Mouse (Mus musculus) lung, postnatal 10 days (tissue): ENCODE measurements around the gene Mettl21e.
"Not testable (repeated sequence)": the region's sequence is repeated elsewhere in the genome, so short reads cannot be mapped to it uniquely, and the experiment has no call there.

Experiments
- DNase-seq: peaks from one replicate; pipeline ENCODE4 v3.0.0; 2021

Mettl21e gene

GRCm38 (mm10) chr1:44218876-44219275, at the start of gene Mettl21e:
TSS of gene Mettl21e (minus strand) at chr1:44218961.
- peak; percentile 74 for DNase-seq

GRCm38 (mm10) chr1:44240440-44240839, 21.7 kb upstream of the Mettl21e start:
- DNase-seq: not testable (repeated sequence)

- no peak for DNase-seq
These were observed 21.2 kb upstream of the Mettl21e start for GRCm38 (mm10) chr1:44239969-44240368.

- DNase-seq: no peak
These were observed 18.5 kb upstream of the Mettl21e start for GRCm38 (mm10) chr1:44237305-44237704.

GRCm38 (mm10) chr1:44235311-44235710, 16.6 kb upstream of the Mettl21e start:
- DNase-seq: no peak

- DNase-seq: not testable (repeated sequence)
These were observed 15.8 kb upstream of the Mettl21e start for GRCm38 (mm10) chr1:44234531-44234930.

- DNase-seq: peak; percentile 75
These were observed 10.3 kb upstream of the Mettl21e start for GRCm38 (mm10) chr1:44229044-44229443.

GRCm38 (mm10) chr1:44217118-44217517, 1.6 kb downstream of the Mettl21e start:
- no peak for DNase-seq

- DNase-seq: peak; percentile 79
These were observed 2.2 kb downstream of the Mettl21e start for GRCm38 (mm10) chr1:44216352-44217116.

- DNase-seq: no peak
These were observed 4.3 kb downstream of the Mettl21e start for GRCm38 (mm10) chr1:44214443-44214842.

GRCm38 (mm10) chr1:44202876-44203275, 15.9 kb downstream of the Mettl21e start:
- no peak for DNase-seq

- peak; percentile 72 for DNase-seq
These were observed 20.2 kb downstream of the Mettl21e start for GRCm38 (mm10) chr1:44198273-44199171.

GRCm38 (mm10) chr1:44186396-44186795, 32.4 kb downstream of the Mettl21e start:
- DNase-seq: no peak

- DNase-seq: no peak
These were observed 40.7 kb downstream of the Mettl21e start for GRCm38 (mm10) chr1:44178086-44178485.

GRCm38 (mm10) chr1:44173903-44174302, 44.9 kb downstream of the Mettl21e start:
- no peak for DNase-seq

GRCm38 (mm10) chr1:44172656-44173055, 46.1 kb downstream of the Mettl21e start:
- no peak for DNase-seq

- no peak for DNase-seq
These were observed 50.8 kb downstream of the Mettl21e start for GRCm38 (mm10) chr1:44167859-44168383.

GRCm38 (mm10) chr1:44162389-44162788, 56.4 kb downstream of the Mettl21e start:
- DNase-seq: no peak

GRCm38 (mm10) chr1:44161818-44162217, 56.9 kb downstream of the Mettl21e start:
- DNase-seq: no peak

- DNase-seq: no peak
These were observed 60.4 kb downstream of the Mettl21e start for GRCm38 (mm10) chr1:44158317-44158716.

GRCm38 (mm10) chr1:44155287-44155686, 63.5 kb downstream of the Mettl21e start:
- DNase-seq: peak; percentile 13
